ENCODE assay signal across 10 mouse cellular contexts in genomic region chr2:130167861-130168260, GRCm38 (mm10). TPM values are rescaled to one million over a fixed set of nuclear protein-coding genes. Genes with fewer than 3 reads are reported as not detected.
DNase-seq lines count a peak whose midpoint lies in the region; ATAC-seq and TF ChIP-seq lines count a peak whose summit lies in the region.
"Had no signal": no experiment of that assay in that cellular context is flagged by ENCODE, and none has a peak within 500 bp of the region (broad histone marks: within the 10 kb centered on the region; RNA-seq: fewer than 3 reads in every experiment).

No protein-coding gene starts in this region.

- TF ChIP-seq POLR2A in lung, adult 2 months (IDR thresholded peaks at IDR 0.05; ENCODE audit: borderline replicate concordance, extremely low read depth, low read depth, low read length): no peak

- WGBS in neural tube, embryonic 15.5 days: 47% methylated on average over 3 of the region's 3 CpGs
- 40% methylated on average over 3 of the region's 3 CpGs for whole genome bisulfite sequencing in lung, adult 2 months
- WGBS in stomach, postnatal 0 days: 48% methylated on average over 3 of the region's 3 CpGs

- no peak overlapping the region for H3K9ac ChIP-seq in neural tube, embryonic 15.5 days (replicated peaks)
- H3K9ac ChIP-seq in stomach, postnatal 0 days (ENCODE audit: low read length): no peak overlapping the region
- H3K9ac ChIP-seq: neural tube, embryonic 12.5 days had no signal

- TF ChIP-seq CTCF in lung, adult 2 months (IDR thresholded peaks at IDR 0.05; ENCODE audit: insufficient read depth, low read length): peak; percentile 71
- peak; percentile 86 for TF ChIP-seq CTCF in stomach, postnatal 0 days (IDR thresholded peaks at IDR 0.05; ENCODE audit: low read depth)

- TF ChIP-seq EP300 in stomach, postnatal 0 days (optimal IDR thresholded peaks at IDR 0.05): no peak

- no peak for ATAC-seq in cerebellum, adult (ENCODE audit: insufficient number of reproducible peaks, low FRiP score, low TSS enrichment)
- no peak for ATAC-seq in neural tube, embryonic 15.5 days (ENCODE audit: low FRiP score)
- ATAC-seq in stomach, postnatal 0 days (ENCODE audit: low FRiP score, low TSS enrichment): no peak

- H3K4me2 ChIP-seq in neural tube, embryonic 15.5 days: no peak overlapping the region
- no peak overlapping the region for H3K4me2 ChIP-seq in stomach, postnatal 0 days (replicated peaks; ENCODE audit: low read depth)
- H3K4me2 ChIP-seq: neural tube, embryonic 12.5 days had no signal

- DNase-seq in cerebellum, adult 11 months: peak; percentile 22
- DNase-seq in neural tube, embryonic 10.5 days (ENCODE audit: extremely low spot score, low spot score): peak; percentile 28
- peak; percentile 39 to 72 for DNase-seq in cerebellum, postnatal 25 days
- peak; percentile 50 for DNase-seq in kidney, adult 9 months
- no peak for DNase-seq in lung, adult 2 months
- peak; percentile 63 for DNase-seq in stomach, postnatal 0 days (ENCODE audit: low spot score)

- H3K27me3 ChIP-seq in neural tube, embryonic 15.5 days (replicated peaks): no peaks in the 10 kb centered on the region
- H3K27me3 ChIP-seq in stomach, postnatal 0 days (ENCODE audit: control insufficient read depth, insufficient read depth, low read length): no peaks in the 10 kb centered on the region
- H3K27me3 ChIP-seq: neural tube, embryonic 12.5 days had no signal

- H3K9me3 ChIP-seq in neural tube, embryonic 15.5 days (replicated peaks): no peaks in the 10 kb centered on the region
- H3K9me3 ChIP-seq in stomach, postnatal 0 days (ENCODE audit: control insufficient read depth, low read length): no peaks in the 10 kb centered on the region
- H3K9me3 ChIP-seq: neural tube, embryonic 12.5 days had no signal

- no peak overlapping the region for H3K4me3 ChIP-seq in neural tube, embryonic 15.5 days (replicated peaks)
- no peak overlapping the region for H3K4me3 ChIP-seq in lung, adult 2 months (replicated peaks; ENCODE audit: extremely low read depth, low read depth, low read length)
- no peak overlapping the region for H3K4me3 ChIP-seq in stomach, postnatal 0 days (ENCODE audit: low read depth, low read length)
- H3K4me3 ChIP-seq: neural tube, embryonic 12.5 days had no signal

- peaks cover 39% of the 10 kb centered on the region for H3K36me3 ChIP-seq in neural tube, embryonic 15.5 days
- H3K36me3 ChIP-seq in stomach, postnatal 0 days (ENCODE audit: control insufficient read depth, insufficient read depth, low read length): peaks cover 19% of the 10 kb centered on the region

- peaks cover 5% of the 10 kb centered on the region for H3K4me1 ChIP-seq in neural tube, embryonic 15.5 days
- H3K4me1 ChIP-seq in lung, adult 2 months (ENCODE audit: control insufficient read depth, insufficient read depth, low read length): no peaks in the 10 kb centered on the region
- H3K4me1 ChIP-seq in stomach, postnatal 0 days (replicated peaks; ENCODE audit: control insufficient read depth, insufficient read depth): no peaks in the 10 kb centered on the region
- H3K4me1 ChIP-seq: neural tube, embryonic 12.5 days had no signal

- no peak overlapping the region for H3K27ac ChIP-seq in neural tube, embryonic 15.5 days (replicated peaks)
- no peak overlapping the region for H3K27ac ChIP-seq in stomach, postnatal 0 days (replicated peaks)
- H3K27ac ChIP-seq: neural tube, embryonic 12.5 days had no signal

RNA-seq across cellular contexts. Expression of gene Snrpb, which starts 11.3 kb away (rescaled TPM):
- polyA plus RNA-seq in neural tube, embryonic 15.5 days (2015; fragmentation: Nextera tagmentation; extraction: Ambion mirVana): 283 and 366 TPM in 2 replicates
- polyA plus RNA-seq in lung, adult 2 months (2012; rRNA removed): 245 and 297 TPM in 2 replicates
- polyA plus RNA-seq in stomach, postnatal 0 days (2015; fragmentation: Nextera tagmentation; extraction: Ambion mirVana): 306 and 318 TPM in 2 replicates

RNA-seq across cellular contexts. Expression of gene Tmc2, which starts 27.1 kb away (rescaled TPM):
- polyA plus RNA-seq in neural tube, embryonic 15.5 days (2015; fragmentation: Nextera tagmentation; extraction: Ambion mirVana): not detected in 2 replicates
- not detected in 2 replicates for polyA plus RNA-seq in lung, adult 2 months (2012; rRNA removed)
- polyA plus RNA-seq in stomach, postnatal 0 days (2015; fragmentation: Nextera tagmentation; extraction: Ambion mirVana): 0.02 TPM in 1 of 2 replicates, not detected in the other
- polyA plus RNA-seq: heart, embryonic 16.5 days; neural tube, embryonic 12.5 days had no signal

RNA-seq across cellular contexts. Expression of gene Tgm6, which starts 55.6 kb away (rescaled TPM):
- polyA plus RNA-seq in neural tube, embryonic 15.5 days (2015; fragmentation: Nextera tagmentation; extraction: Ambion mirVana): 0.04 TPM in 1 of 2 replicates, not detected in the other
- polyA plus RNA-seq in lung, adult 2 months (2012; rRNA removed): not detected in 2 replicates
- not detected in 2 replicates for polyA plus RNA-seq in stomach, postnatal 0 days (2015; fragmentation: Nextera tagmentation; extraction: Ambion mirVana)
- polyA plus RNA-seq: heart, embryonic 16.5 days; neural tube, embryonic 12.5 days had no signal
